Mouse (Mus musculus) heart, postnatal 4 days (tissue): Measurements from ENCODE around the gene Dpp3. TPM values are rescaled to one million over a fixed set of nuclear protein-coding genes. Genes with fewer than 3 reads are reported as not detected.
"Not testable (repeated sequence)": the region's sequence is repeated elsewhere in the genome, so short reads cannot be mapped to it uniquely, and the experiment has no call there.

Source experiments
- DNase-seq: peaks from one replicate; pipeline ENCODE4 v3.0.0; 2021
- total RNA-seq, 2 experiments: library from RNA; stranded (reverse); gene quantifications; 2 replicates each; pipeline ENCODE4 v1.2.3; 2021

Gene Dpp3
- 10 to 100 TPM; 39.7 to 40.2 TPM for total RNA-seq

DNA sequence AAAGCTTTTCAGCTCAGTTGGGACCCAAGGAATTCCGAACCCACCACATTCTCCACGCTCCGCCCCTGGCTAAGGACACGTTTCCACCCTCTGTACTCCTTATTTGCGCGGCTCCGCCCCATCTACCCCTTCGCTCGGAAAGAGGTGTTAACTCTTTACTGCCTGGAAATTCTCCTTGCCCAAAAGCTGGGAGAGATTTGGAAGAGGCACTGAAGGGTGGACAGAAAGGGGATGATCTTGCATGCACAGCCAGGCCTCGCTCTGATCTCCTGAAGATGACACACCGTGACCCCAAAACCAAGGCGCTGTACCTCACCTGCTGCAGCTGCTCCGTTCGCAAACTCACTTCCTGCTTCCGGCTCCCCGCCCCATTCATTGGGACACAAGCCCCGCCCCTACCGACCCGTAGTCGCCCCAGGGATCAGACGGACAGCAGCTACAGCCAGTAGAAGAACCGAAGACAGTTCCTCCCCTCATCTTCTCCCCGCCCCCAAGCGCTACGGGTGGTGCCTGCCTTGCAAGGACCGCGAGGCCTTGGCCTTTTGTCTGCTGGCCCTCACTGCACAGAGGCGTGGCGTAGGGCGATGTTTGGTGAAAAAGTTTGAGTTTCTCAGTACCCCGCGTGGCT, at the start of gene Dpp3:
TSS of gene Dpp3 (minus strand) at position 384 of the 628 bp plus-strand sequence.
- DNase-seq: peak; percentile 100

DNA sequence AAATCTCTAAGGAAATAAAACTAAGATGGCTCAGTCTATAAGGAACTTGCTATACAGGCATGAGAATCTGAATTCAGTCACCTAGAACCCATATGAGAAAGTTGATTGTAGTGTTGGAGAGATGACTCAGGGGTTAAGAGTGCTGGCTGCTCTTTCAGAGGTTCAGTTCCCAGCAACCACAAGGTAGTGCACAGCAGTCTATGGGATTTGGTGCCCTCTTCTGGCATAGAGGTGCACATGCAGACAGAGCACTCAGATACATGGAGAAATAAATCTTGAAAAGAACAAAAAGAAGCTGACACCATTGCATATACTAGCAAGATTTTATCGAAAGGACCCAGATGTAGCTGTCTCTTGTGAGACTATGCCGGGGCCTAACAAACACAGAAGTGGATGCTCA, 40.1 kb upstream of the Dpp3 start:
- no peak for DNase-seq

DNA sequence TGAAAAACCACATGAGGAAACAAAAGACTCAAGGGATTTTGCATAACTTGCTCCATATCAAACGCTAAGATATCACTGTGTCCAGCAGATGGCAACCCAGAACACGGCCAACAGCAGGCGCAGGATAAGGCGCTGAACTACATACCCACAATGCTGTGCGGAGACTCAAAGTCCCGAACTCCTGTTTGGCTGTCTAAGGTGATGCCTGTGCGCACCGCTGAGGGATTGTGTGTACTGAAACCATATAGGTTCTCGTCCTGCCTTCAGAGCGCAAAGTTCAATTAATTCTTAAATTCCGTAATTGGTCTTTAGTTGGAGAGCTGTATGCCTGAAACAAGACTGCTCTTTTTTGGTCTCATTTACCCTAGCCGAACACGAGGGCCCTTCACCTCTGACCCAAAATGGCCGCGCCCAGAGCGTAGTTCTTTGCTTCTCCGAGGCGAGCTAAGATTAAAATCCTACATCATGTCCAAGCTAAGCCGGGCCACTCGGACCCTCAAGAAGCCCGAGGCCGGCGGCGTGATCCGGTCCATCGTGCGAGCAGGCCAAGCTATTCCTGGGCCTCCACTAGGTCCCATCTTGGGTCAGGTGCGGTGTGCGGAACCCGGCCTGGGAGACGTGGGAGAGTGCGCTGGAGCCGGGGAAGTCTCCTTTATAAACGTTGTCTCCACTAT, 34.0 kb upstream of the Dpp3 start, which contains the start of gene Mrpl11:
TSS of gene Mrpl11 (plus strand) at position 220 of the 674 bp plus-strand sequence.
- peak; percentile 88 for DNase-seq

DNA sequence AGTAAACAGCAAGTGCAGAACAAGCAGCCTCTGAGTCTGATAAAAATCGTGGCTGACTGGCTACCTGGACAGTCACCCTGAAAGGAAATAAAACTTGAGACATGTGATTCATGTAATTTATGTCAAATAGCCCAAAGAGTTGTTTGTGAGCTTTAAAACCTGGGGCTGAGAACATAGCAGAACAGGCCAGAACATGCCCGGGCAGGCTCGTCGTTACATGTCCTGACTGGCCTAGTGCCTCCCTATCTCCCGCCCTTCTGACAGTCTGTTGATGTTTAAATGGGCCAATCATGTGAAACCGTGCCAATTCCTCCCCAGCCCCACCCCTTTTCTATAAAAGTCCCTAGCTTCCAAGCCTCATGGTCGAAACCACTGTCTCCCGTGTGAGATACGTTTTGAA, 20.6 kb upstream of the Dpp3 start:
- DNase-seq: not testable (repeated sequence)

DNA sequence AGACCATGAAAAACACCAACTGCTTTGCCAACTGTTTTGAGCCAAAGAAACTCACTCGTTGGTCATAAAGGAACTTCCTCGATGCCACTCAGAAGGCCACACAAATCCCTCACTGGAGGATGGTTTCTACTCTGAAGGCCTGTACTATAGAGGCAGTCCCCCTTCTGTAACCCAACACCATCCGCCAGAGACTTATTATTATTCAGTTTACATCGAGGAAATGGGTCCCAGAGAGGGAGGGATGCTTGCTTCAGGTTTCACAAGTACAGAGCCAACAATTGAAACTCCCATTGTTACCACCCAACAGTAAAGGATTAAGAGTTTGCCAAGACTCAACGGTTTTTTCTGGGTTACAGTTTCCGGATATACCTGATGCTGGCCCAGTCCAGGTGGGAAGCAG, 17.5 kb upstream of the Dpp3 start:
- DNase-seq: no peak

DNA sequence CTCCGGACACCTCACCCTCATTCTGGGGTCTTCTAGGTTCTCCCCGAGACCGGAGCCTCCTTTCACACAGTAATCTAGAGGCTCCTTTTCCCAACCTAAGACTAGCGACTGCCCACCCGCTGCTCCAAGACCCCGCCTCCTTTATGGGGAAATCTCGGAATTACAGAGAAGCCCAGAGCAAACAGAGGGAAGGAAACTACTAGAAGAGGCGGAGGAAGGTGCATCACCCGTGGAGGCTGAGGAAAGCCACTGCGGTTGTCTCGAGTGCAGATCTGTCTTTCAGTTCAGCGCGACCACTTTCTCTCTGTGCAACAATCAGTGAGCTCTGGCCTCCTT, 15.1 kb upstream of the Dpp3 start:
- DNase-seq: no peak

DNA sequence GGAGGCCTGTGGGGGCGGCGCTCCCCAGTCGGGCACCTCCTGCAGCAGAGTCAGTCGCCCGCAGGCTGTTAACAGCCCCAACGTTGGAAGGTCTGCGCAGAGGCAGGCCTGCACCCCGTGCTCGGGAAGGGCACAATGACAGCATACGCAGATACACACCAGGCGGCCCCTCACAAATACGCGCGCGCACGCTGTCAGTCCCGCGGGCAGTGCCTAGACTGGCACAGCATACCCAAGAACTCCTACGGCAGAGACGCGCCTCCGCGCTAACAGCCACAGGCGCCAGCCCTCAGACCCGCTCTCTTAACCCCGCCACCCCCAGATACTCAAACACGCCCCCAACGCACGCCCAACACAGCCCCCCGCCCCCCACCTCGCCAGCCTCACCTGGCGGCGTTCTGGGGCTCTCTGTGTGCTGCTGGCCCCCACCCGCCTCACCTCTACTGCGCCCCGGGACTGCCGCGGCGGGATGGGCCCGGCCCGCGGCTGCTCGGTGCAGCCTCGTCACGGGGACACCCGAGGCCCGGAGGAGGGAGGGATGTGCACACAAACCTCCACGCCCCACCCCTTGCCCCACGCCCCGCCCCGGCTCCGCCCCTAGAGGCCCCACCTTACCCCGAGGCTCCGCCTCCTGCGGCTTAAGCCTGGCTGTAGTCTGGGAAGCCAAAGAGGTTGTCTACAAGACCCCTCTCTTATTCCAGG, 14.6 kb upstream of the Dpp3 start, which contains the start of gene Peli3:
TSS of gene Peli3 (minus strand) at position 577 of the 702 bp plus-strand sequence.
- peak; percentile 85 for DNase-seq

DNA sequence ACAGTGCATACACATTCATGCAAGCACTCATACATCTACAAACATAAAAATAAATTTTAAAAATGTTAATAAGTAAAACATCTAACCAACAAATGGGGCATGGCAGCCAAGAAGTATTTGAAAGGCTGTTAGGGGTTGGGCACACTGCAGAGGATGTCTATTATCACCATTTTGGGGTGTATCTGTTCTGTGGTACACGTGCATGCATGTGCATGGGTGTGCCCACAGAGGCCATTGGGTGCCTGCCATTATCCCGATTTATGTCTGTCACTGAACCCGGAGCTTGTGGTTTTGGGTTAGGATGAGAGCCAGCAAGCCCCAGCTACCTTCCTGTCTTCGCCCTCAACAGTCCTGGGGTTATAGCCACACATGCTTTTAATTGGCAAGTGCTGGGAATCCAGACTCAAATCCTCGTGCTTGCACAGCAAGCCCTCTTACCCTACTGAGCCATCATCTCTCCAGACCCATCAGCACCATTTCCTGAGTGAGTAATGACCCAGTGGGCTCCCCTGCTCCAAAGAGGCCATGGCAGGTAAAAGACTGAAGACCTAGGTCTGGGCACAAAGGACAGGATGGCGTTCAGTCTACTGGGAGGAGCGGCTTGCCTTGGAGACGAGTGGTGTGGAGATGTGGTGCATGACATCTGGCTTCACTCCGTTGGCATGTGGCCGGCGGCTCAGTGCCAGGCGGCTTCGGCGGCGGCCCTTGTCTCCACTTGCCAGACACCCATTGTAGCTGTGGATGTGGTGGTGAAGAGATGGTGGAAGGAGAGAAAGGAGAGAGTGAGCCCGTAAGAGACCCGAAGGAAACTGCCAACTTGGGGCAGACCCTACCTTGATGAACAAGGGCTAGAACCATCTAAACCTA, 9.6 kb upstream of the Dpp3 start:
- peak; percentile 17 for DNase-seq

DNA sequence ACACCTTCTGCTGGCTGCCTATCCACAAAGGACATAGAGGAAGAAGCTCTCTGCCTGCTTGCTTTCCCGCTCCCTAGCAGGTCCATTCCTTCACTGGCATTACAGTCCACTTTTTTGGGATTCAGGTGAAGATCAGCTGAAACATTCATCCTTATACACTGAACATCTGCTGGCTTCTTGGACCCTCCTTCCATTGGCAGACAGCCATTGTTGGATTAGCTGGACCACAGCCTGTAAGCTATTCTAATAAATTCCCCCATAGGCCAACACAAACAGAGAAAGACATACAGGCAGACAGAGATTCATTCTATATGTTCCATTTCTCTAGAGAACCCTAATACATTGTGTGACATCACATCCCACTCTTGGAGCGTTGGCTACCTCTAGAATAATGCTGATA, 8.8 kb upstream of the Dpp3 start:
- no peak for DNase-seq

DNA sequence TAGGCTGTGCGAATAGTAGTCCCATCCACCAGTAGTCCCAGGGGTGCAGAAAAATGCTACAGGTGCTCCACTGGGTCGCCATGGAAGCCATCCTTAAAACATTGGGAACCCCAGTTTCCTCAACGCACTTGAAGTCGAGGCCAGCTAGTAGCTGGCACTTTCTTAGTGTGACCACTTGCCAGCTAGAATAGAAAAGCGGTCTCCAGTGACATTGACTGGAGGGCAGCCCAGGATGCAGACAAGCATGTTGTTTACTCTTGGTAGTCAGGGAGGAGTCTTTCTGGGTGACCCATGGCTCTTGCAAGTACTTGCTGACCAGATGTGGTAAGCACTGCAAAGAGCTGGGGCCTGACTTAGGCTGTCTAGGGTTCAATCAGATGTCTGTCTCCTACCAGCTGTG, 694 bp upstream of the Dpp3 start:
- DNase-seq: peak; percentile 18

DNA sequence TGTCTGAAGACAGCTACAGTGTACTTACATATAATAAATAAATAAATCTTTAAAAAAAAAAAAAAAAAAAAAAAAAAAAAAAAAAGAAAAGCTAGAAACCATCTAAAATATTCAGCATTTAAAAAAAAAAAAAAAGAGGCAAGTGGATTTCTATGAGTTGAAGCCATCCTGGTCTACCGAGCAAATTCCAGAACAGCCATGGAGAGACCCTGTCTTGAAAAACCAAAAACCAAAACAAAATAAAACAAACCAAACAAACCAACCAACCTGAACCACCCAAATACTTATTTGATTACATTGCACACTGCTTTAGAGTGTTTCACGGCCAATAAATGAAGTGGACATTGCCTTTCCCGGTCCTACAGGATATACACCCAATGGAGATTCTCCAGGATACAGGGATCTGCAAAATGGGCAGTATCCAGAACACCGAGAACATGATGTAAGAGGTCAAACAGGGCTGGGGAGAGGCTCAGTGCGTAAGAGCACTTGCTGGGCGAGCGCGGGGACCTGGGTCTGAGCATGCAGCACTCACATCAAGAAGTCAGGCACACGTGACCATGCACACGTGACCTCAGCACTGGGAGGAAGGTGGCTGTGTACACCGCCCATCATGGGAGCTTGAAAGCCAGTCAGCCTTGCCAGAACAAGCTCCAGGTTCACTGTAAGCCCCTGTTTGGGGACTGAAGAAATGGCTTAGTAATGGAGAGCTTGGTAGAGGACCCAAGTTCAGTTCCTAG, 2.8 kb downstream of the Dpp3 start:
- no peak for DNase-seq

DNA sequence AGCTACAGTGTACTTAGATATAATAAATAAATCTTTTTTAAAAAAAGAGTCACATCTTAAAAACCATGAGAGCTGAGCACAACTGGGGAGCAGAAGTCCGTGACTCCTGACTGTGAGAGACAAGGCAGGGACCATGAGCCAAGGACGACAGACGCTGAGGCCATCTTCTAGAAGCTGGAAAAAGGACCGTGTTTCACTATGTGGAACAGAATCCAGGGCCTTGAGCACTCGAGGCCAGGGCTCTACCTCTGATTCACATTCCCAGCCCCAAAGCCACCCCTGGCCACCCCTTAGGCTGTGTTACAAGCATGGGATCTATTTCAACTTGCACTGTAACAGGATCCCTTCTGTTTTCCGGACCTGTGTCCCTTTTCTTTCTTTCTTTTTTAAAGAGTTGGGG, 8.4 kb downstream of the Dpp3 start:
- DNase-seq: no peak

DNA sequence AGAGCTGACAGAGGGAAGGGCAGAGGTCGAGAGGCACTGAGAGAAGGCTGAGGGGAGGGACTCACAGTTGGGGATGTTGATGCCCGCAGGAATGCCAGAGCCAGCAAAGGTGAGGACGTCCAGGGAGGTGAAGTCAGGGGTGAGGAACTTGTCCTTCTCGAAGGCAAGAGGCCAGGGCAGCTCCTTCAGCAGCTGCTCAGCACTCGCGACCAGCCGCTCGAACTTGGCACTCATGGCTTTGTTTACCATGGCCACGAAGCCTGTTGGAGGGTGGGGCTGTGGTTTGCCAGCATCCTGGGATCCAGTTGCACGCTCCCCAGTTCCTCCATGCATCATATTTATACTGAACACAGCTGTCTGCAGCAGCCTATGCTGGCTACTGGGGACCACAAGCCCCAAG, 11.3 kb downstream of the Dpp3 start:
- DNase-seq: no peak

DNA sequence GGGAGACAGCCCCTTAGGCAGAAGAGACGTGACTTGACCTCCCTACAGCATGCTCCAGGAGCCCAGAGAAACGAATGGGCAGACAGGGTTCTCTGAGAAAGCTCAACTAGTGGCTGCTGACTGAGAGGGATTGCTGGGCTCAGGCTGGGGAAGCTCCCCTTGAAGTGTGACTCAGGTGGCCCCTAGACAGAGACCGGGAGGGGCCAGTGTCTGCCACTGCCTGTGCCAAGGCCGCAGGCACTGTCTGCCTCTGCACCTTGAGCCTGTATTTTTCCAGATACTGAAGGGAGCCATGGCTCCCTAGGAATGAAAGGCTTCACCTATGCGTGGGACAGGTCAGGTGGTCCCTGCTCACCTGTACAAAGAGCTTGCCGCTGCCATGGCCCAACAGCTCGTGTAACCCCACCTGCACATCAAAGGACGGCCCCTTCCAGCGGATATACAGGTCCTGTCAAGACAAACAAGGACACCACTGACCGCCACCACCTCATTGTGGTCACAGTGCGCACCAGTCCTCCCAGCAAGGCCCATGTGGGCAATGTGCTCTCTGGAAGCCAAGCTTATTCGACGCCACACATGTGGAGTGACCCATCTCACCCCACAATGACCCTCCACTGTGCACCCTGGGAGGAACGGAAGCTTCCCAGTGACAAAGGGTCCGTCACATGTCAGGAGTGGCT, 12.0 kb downstream of the Dpp3 start:
- DNase-seq: no peak

DNA sequence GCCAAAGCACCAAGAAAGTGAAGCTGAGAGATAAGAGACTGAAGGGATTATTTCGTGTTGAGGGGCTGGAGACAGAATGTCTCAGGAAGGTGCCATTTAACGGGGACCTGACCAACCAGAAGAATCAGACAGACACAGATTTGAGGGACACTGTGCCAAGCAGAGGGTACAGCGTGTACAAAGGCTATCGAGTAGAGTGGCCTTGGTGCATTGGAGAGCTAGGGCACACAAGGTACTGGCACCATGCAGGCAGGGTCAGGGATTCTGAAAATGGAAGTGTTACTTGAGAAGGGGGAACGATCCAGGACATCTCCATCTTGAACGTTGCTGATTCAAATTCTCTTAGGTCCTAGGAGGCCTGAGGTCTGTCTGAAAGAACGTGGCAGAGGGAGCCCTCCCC, 18.7 kb downstream of the Dpp3 start:
- no peak for DNase-seq

DNA sequence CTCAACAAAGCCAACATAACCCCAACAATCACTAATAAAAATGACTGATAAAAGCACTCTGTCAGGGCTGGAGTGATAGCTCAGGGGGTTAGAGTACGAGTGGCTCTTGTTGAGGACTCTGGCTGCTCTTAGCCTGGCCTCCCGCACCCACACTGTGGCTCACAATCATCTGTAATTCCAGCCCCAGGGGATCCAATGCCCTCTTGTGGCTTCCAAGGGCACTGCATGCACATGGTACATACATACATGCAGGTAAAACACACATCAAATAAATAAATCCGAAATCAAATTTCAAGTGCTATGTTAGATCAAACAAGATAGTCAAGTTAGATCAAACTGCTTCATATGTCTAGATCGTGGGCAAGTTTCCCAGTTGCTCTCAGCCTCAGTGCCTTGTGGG, 20.0 kb downstream of the Dpp3 start:
- peak; percentile 34 for DNase-seq

DNA sequence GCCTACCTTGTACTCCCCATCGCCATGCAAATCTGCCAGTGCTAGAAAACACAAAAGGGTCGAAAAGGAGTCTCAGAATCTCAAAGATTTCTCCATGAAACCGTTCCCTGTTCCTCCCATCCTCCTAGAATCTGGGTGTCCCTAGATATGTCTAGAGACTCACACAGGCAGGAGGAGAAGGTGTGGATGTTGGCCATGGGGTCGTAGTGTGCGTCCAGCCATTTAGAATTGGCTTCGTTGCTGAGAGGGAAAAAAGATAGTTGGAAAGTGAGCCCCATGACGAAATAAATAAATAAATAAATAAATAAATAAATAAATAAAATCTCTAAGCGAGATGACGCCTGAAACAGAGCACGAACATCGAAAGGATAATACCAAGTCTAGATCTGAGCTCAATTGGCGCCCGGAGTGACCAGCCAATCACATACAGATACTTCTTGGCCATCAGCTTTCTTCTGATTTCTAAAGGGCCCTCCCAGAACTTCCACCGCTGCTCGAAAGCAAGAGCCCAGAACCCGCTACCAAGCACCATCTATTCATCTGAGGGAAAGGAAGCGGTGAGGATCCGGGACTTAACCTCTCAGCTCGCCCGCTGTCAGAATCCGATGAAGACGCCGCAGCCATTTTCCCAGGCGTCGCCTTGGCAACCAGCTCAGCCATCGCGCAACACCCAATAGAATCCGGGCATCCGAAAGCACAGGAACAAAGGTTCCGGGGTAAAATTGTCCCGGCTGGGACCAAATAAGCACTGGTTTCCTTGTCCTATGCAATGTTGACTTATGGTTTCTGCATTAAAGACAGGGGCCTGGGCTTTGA, 21.9 kb downstream of the Dpp3 start, which contains the start of gene Bbs1:
TSS of gene Bbs1 (minus strand) at position 650 of the 816 bp plus-strand sequence.
- peak; percentile 87 for DNase-seq

DNA sequence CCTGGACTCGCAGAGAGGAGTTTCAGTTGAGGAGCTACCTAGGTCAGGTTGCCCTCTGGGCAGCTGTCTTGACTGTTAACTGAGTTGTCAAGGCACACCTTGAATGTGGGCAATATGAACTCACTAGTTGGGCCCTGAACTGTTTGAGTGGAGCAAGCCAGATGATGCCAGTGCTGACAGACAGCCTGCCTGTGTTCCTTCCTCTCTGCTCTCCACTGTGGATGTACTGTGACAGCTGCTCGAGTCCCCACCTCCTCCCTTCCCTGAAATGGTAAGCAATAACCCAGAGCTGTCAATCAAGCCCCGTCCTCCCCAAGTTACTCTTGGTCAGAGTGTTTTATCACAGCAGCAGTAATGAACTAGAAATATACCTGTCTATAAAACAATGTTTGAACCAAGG, 28.2 kb downstream of the Dpp3 start:
- no peak for DNase-seq

DNA sequence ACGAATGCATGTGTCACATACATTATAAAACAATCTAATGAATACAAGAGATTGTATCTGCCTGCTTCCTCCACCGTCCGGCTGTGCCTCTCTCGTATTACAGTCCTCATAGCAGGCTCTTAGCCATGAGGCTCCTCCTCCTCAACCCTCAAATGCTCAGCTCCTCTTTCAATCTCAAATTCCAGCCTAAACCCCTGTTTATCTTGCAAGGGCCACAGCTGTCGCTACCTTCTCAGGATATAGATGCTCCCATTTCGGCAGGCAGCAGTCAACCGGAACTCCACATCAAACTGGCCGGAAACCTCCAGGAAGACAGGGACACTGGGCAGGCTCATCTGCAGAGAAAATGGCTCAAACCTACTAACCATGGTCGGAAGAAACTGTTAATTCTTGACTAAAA, 29.1 kb downstream of the Dpp3 start:
- DNase-seq: no peak

DNA sequence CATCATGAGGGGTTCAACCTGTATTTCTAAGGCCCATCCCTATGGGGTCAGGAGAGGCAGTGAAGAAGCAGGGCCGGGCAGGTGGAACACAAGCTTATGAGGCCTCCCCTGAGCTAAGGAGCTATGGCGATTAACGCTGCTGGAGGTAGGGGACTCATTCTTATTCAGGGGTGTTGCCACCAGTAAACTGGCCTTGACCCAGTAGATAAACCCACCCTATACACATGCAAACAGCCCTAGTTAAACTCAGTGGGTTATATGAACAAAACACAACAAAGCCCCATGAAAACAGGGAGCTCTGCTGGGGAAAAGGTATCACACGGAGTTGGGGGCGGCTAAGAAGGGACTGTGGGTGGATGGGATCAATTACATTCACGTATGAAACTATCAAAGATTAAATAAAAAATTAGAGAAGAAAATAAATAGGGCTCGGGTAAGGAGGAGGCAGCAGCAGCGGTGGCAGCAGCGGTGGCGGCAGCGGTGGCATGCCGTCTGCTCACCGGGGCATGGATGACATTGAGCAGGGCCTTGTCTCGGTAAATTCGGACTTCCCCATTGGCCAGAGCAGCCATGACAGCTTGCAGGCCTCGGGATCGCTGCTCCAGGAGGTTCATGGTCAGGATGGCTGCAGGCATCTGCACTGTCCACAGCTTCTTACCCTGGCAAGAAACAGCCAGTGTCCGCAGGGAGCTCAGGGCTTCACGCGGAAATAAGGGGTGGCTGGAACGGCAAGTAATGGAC, 31.1 kb downstream of the Dpp3 start:
- DNase-seq: no peak
